Mouse (Mus musculus) heart, embryonic 10.5 days (tissue): ENCODE measurements around the gene Elovl6. TPM values are rescaled to one million over a fixed set of nuclear protein-coding genes. Genes with fewer than 3 reads are reported as not detected.

Experiments used
- DNase-seq: peaks from one replicate; pipeline ENCODE4 v3.0.0-alpha.2; 2017; ENCODE audit warnings: low spot score
- H3K27ac ChIP-seq: fragments of 300-500 bp; sonication (generic); 2 replicates; pipeline ENCODE4 v1.5.1; 2016; ENCODE audit warnings: mild to moderate bottlenecking
- H3K27me3 ChIP-seq: fragments of 300-500 bp; sonication (generic); 2 replicates; pipeline ENCODE4 v1.6.1; 2016; ENCODE audit warnings: mild to moderate bottlenecking; ENCODE audit not compliant: poor library complexity, insufficient read depth, severe bottlenecking
- H3K36me3 ChIP-seq: fragments of 300-500 bp; sonication (generic); 2 replicates; pipeline ENCODE4 v1.6.1; 2016; ENCODE audit warnings: mild to moderate bottlenecking, moderate library complexity
- H3K4me1 ChIP-seq: fragments of 300-500 bp; sonication (generic); 2 replicates; pipeline ENCODE4 v1.6.1; 2016; ENCODE audit warnings: mild to moderate bottlenecking
- H3K4me3 ChIP-seq: fragments of 300-500 bp; sonication (generic); 2 replicates; pipeline ENCODE4 v1.5.1; 2016; ENCODE audit warnings: mild to moderate bottlenecking, moderate library complexity
- H3K9me3 ChIP-seq: fragments of 300-500 bp; sonication (generic); 2 replicates; pipeline ENCODE4 v1.6.1; 2016; ENCODE audit warnings: mild to moderate bottlenecking, moderate library complexity
- WGBS: fragments of 180-500 bp; shearing (Covaris S2); methylation state at CpG from one replicate; pipeline ENCODE4 v1.1.7; 2016; 5-methylcytosine and 5-hydroxymethylcytosine counted together
- polyA plus RNA-seq: library from polyadenylated mRNA; unstranded; fragments of >200 nt; fragmentation: Nextera tagmentation; extraction: Ambion mirVana; gene quantifications from 2 replicates; pipeline ENCODE4 v1.2.1, GENCODE M21; 2016

Elovl6 gene
- polyA plus RNA-seq, 1 experiment from 2014 or later: 35.8 TPM

- Histone ChIP-seq H3K27me3 (no peaks in the 10 kb centered on the region), H3K4me1 (peaks cover 8% of the 10 kb centered on the region; the same call in 1 of the 2 replicates), H3K4me3 (no peak overlapping the region), H3K27ac (no peak overlapping the region), H3K36me3 (peaks cover 13% of the 10 kb centered on the region; the same call in 1 of the 2 replicates), H3K9me3 (no peaks in the 10 kb centered on the region)
- 89% methylated on average over 10 of the region's 10 CpGs for WGBS
- DNase-seq: no peak
These were observed 28.9 kb downstream of the Elovl6 start for GRCm38 (mm10) chr3:129561011-129561410.

GRCm38 (mm10) chr3:129561853-129562252 lies 29.7 kb downstream of the Elovl6 start:
- Histone ChIP-seq H3K9me3 (no peaks in the 10 kb centered on the region), H3K4me1 (peaks cover 16% of the 10 kb centered on the region; the same call in 1 of the 2 replicates), H3K36me3 (peaks cover 13% of the 10 kb centered on the region; the same call in 1 of the 2 replicates), H3K27me3 (no peaks in the 10 kb centered on the region), H3K27ac (no peak overlapping the region), H3K4me3 (no peak overlapping the region)
- WGBS: 85% methylated on average over 2 of the region's 2 CpGs
- DNase-seq: no peak

- H3K4me3 ChIP-seq: no peak overlapping the region
- H3K4me1 ChIP-seq: peaks cover 16% of the 10 kb centered on the region; the same call in 1 of the 2 replicates
- no peaks in the 10 kb centered on the region for H3K9me3 ChIP-seq
- H3K36me3 ChIP-seq: peaks cover 13% of the 10 kb centered on the region; the same call in 1 of the 2 replicates
- no peaks in the 10 kb centered on the region for H3K27me3 ChIP-seq
- no peak overlapping the region for H3K27ac ChIP-seq
- no peak for DNase-seq
- 91% methylated on average over 4 of the region's 4 CpGs for whole genome bisulfite sequencing
These were observed 30.3 kb downstream of the Elovl6 start for GRCm38 (mm10) chr3:129562411-129562810.

- Histone ChIP-seq H3K27ac (no peak overlapping the region), H3K9me3 (no peaks in the 10 kb centered on the region), H3K36me3 (peaks cover 11% of the 10 kb centered on the region; the same call in 1 of the 2 replicates), H3K4me3 (no peak overlapping the region), H3K4me1 (peaks cover 16% of the 10 kb centered on the region; the same call in 1 of the 2 replicates), H3K27me3 (no peaks in the 10 kb centered on the region)
- DNase-seq: no peak
- WGBS: 91% methylated on average over 4 of the region's 4 CpGs
These were observed 31.7 kb downstream of the Elovl6 start for GRCm38 (mm10) chr3:129563807-129564206.

- Histone ChIP-seq H3K36me3 (peaks cover 9% of the 10 kb centered on the region; the same call in 1 of the 2 replicates), H3K9me3 (no peaks in the 10 kb centered on the region), H3K4me3 (no peak overlapping the region), H3K27me3 (no peaks in the 10 kb centered on the region), H3K27ac (no peak overlapping the region), H3K4me1 (peaks cover 16% of the 10 kb centered on the region; the same call in 1 of the 2 replicates)
- 84% methylated on average over 2 of the region's 2 CpGs for WGBS
- DNase-seq: no peak
These were observed 32.7 kb downstream of the Elovl6 start for GRCm38 (mm10) chr3:129564852-129565251.

- Histone ChIP-seq H3K9me3 (no peaks in the 10 kb centered on the region), H3K36me3 (peaks cover 7% of the 10 kb centered on the region; the same call in 1 of the 2 replicates), H3K4me3 (no peak overlapping the region), H3K4me1 (peaks cover 16% of the 10 kb centered on the region; the same call in 1 of the 2 replicates), H3K27ac (peak overlapping the region; percentile 42), H3K27me3 (no peaks in the 10 kb centered on the region)
- no peak for DNase-seq
- WGBS: 66% methylated on average over 8 of the region's 8 CpGs
These were observed 33.3 kb downstream of the Elovl6 start for GRCm38 (mm10) chr3:129565458-129565857.

GRCm38 (mm10) chr3:129566013-129566412 lies 33.9 kb downstream of the Elovl6 start:
- DNase-seq: no peak
- Histone ChIP-seq H3K4me1 (peaks cover 16% of the 10 kb centered on the region; the same call in 1 of the 2 replicates), H3K27ac (peak overlapping the region; percentile 42), H3K27me3 (no peaks in the 10 kb centered on the region), H3K4me3 (no peak overlapping the region), H3K9me3 (no peaks in the 10 kb centered on the region), H3K36me3 (peaks cover 10% of the 10 kb centered on the region; the same call in 1 of the 2 replicates)
- WGBS: 77% methylated on average over 2 of the region's 2 CpGs

GRCm38 (mm10) chr3:129566876-129567275 lies 34.7 kb downstream of the Elovl6 start:
- Histone ChIP-seq H3K27ac (no peak overlapping the region), H3K4me3 (no peak overlapping the region), H3K9me3 (no peaks in the 10 kb centered on the region), H3K36me3 (peaks cover 14% of the 10 kb centered on the region; the same call in 1 of the 2 replicates), H3K4me1 (peaks cover 16% of the 10 kb centered on the region; the same call in 1 of the 2 replicates), H3K27me3 (no peaks in the 10 kb centered on the region)
- no peak for DNase-seq
- 75% methylated on average over 5 of the region's 5 CpGs for WGBS

GRCm38 (mm10) chr3:129568506-129568905 lies 36.4 kb downstream of the Elovl6 start:
- peak overlapping the region; percentile 67 for H3K27ac ChIP-seq
- 41% methylated on average over 7 of the region's 7 CpGs for WGBS

GRCm38 (mm10) chr3:129570989-129571388 lies 38.8 kb downstream of the Elovl6 start:
- Histone ChIP-seq H3K4me1 (peaks cover 16% of the 10 kb centered on the region), H3K27ac (no peak overlapping the region), H3K27me3 (no peaks in the 10 kb centered on the region), H3K9me3 (no peaks in the 10 kb centered on the region), H3K36me3 (peaks cover 16% of the 10 kb centered on the region; the same call in 1 of the 2 replicates), H3K4me3 (no peak overlapping the region)
- no peak for DNase-seq
- 93% methylated on average over 8 of the region's 8 CpGs for WGBS

More at GRCm38 (mm10) chr3:129568506-129568905, 36.4 kb downstream of the Elovl6 start:
- H3K4me1 ChIP-seq: peaks cover 22% of the 10 kb centered on the region
- H3K9me3 ChIP-seq: no peaks in the 10 kb centered on the region
- DNase-seq: no peak
- H3K27me3 ChIP-seq: no peaks in the 10 kb centered on the region
- H3K36me3 ChIP-seq: peaks cover 15% of the 10 kb centered on the region; the same call in 1 of the 2 replicates
- H3K4me3 ChIP-seq: no peak overlapping the region

- WGBS: 92% methylated on average over 5 of the region's 5 CpGs
These were observed 39.5 kb downstream of the Elovl6 start for GRCm38 (mm10) chr3:129571642-129572041.

GRCm38 (mm10) chr3:129572959-129573358 lies 40.8 kb downstream of the Elovl6 start:
- 80% methylated on average over 4 of the region's 4 CpGs for WGBS
- Histone ChIP-seq H3K4me1 (peaks cover 8% of the 10 kb centered on the region), H3K9me3 (no peaks in the 10 kb centered on the region), H3K36me3 (peaks cover 24% of the 10 kb centered on the region; the same call in 1 of the 2 replicates), H3K4me3 (no peak overlapping the region), H3K27me3 (no peaks in the 10 kb centered on the region), H3K27ac (no peak overlapping the region)
- no peak for DNase-seq

More at GRCm38 (mm10) chr3:129571642-129572041, 39.5 kb downstream of the Elovl6 start:
- DNase-seq: no peak
- Histone ChIP-seq H3K4me1 (peaks cover 10% of the 10 kb centered on the region), H3K9me3 (no peaks in the 10 kb centered on the region), H3K36me3 (peaks cover 22% of the 10 kb centered on the region; the same call in 1 of the 2 replicates), H3K27me3 (no peaks in the 10 kb centered on the region), H3K4me3 (no peak overlapping the region), H3K27ac (no peak overlapping the region)

GRCm38 (mm10) chr3:129573609-129574008 lies 41.5 kb downstream of the Elovl6 start:
- H3K27me3 ChIP-seq: no peaks in the 10 kb centered on the region
- H3K4me3 ChIP-seq: no peak overlapping the region
- H3K27ac ChIP-seq: no peak overlapping the region
- no peak for DNase-seq
- H3K9me3 ChIP-seq: no peaks in the 10 kb centered on the region
- WGBS: 81% methylated on average over 4 of the region's 4 CpGs
- H3K4me1 ChIP-seq: peaks cover 9% of the 10 kb centered on the region
- H3K36me3 ChIP-seq: peaks cover 24% of the 10 kb centered on the region; the same call in 1 of the 2 replicates
